Mouse (Mus musculus): ENCODE measurements around the gene Syt16. TPM values are rescaled to one million over a fixed set of nuclear protein-coding genes. Genes with fewer than 3 reads are reported as not detected.

Gene Syt16
- polyA plus RNA-seq, 1 experiment from 2014 or later: 81.0 TPM

DNA sequence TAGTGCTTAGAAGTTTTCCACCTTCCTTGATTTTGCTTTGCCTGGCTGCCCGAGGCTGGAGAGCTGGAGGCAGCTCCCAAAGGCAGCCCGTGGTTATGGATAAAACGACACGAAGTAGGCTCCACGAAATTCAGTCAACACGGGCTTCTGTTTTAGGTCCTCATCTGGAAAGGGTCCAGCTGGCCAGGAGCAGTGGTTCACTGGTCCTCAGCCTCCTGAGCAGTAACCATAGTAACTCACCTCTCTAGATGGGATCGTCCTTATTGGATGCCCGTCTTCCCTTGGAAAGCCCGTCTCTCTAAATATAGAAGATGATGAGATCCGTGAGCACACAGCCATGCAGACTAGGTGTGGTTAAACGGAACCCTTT is 287.2 kb downstream of the Syt16 start:
- WGBS: 1% methylated on average over 11 of the region's 11 CpGs
- no peak overlapping the region; the same call in 1 of the 2 replicates for H3K27ac ChIP-seq (ENCODE audit: low read length)
- ATAC-seq: peak; percentile 9; the same call in 1 of the 2 replicates

DNA sequence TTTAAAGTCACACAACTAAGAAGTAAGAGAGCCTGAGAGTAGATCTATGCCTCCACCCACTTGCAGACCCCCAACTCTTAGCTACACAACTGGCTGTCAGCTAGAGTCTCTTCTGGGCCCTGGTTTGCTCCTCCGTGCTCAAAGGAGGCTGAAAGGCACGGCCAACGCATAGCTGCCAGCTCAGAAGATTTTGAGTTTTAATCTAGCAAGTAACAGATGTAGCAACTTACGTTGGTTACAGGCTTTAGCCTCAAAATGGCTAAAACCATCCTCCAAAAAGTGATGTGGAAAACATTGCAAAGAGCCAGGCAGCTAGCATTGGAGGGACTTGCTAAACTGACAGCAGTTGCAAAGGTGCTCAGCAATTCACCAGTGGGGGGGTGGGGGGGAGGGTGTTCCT is 293.5 kb downstream of the Syt16 start:
- Histone ChIP-seq H3K4me3 (replicated peaks; ENCODE audit: low read length) (no peak overlapping the region), H3K27me3 (replicated peaks; ENCODE audit: control insufficient read depth, insufficient read depth, low read length) (no peaks in the 10 kb centered on the region), H3K4me2 (ENCODE audit: low read length) (no peak overlapping the region), H3K27ac (ENCODE audit: low read length) (no peak overlapping the region), H3K4me1 (replicated peaks; ENCODE audit: control insufficient read depth, insufficient read depth, low read length) (0 out of 2 replicates have a peak, but pooled peaks cover 3% of the 10 kb centered on the region), H3K9ac (replicated peaks; ENCODE audit: low read depth, low read length) (no peak overlapping the region), H3K9me3 (ENCODE audit: control insufficient read depth, low read length) (no peaks in the 10 kb centered on the region), H3K36me3 (ENCODE audit: control insufficient read depth, insufficient read depth) (no peaks in the 10 kb centered on the region)
- WGBS: 79% methylated on average over 4 of the region's 4 CpGs
- ATAC-seq: no peak

More for the DNA sequence above, 287.2 kb downstream of the Syt16 start:
- H3K36me3 ChIP-seq (ENCODE audit: control insufficient read depth, insufficient read depth): no peaks in the 10 kb centered on the region
- H3K4me2 ChIP-seq (ENCODE audit: low read length): peak overlapping the region; percentile 95
- H3K27me3 ChIP-seq (replicated peaks; ENCODE audit: control insufficient read depth, insufficient read depth, low read length): no peaks in the 10 kb centered on the region
- H3K4me3 ChIP-seq (replicated peaks; ENCODE audit: low read length): peak overlapping the region; percentile 63
- peak overlapping the region; percentile 63 for H3K9ac ChIP-seq (replicated peaks; ENCODE audit: low read depth, low read length)
- peaks cover 16% of the 10 kb centered on the region for H3K4me1 ChIP-seq (replicated peaks; ENCODE audit: control insufficient read depth, insufficient read depth, low read length)
- H3K9me3 ChIP-seq (ENCODE audit: control insufficient read depth, low read length): no peaks in the 10 kb centered on the region

DNA sequence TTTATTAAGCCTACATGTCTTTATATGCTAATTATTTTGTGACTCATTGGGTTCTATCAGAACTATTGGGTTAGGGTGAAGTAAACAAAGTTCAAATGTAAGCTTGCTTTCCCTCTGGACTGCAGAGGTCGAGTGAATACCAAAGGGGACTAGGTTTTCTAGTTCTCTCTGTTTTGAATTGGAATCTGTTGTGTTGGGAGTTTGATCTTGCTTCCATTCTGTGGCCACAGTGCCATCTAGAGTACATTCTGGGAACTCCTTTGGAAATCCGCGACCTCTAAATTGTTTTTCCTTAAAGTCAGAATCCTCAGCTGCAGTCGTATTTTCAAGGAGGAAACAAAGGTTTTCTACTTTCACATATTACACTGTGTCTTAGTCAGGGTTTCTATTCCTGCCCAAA is 296.2 kb downstream of the Syt16 start:
- Histone ChIP-seq H3K9me3 (ENCODE audit: control insufficient read depth, low read length) (no peaks in the 10 kb centered on the region), H3K9ac (replicated peaks; ENCODE audit: low read depth, low read length) (no peak overlapping the region), H3K4me2 (ENCODE audit: low read length) (no peak overlapping the region), H3K36me3 (ENCODE audit: control insufficient read depth, insufficient read depth) (no peaks in the 10 kb centered on the region), H3K4me1 (replicated peaks; ENCODE audit: control insufficient read depth, insufficient read depth, low read length) (0 out of 2 replicates have a peak, but pooled peaks cover 3% of the 10 kb centered on the region), H3K27ac (ENCODE audit: low read length) (no peak overlapping the region), H3K27me3 (replicated peaks; ENCODE audit: control insufficient read depth, insufficient read depth, low read length) (no peaks in the 10 kb centered on the region), H3K4me3 (replicated peaks; ENCODE audit: low read length) (no peak overlapping the region)
- peak; percentile 50 for ATAC-seq
- 3% methylated on average over 4 of the region's 4 CpGs for WGBS

DNA sequence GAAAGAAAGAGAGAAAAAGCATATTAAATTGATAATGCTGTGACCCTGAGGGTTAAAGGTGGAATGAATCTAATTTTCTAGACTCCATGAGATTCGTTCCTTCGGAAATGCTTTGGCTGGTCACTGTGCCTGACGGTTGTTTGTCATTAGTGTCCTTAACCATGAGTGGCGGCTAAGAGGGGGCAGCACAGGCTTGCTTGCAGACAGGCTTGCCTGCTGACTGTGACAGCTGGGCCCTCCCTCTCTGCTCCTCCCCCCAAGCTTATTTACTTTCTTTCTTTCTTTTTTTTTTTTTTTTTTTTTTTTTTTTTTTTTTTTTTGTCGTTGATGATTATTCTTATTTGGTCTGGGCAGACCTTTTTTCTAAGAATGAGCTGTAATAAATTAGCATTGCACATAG is 298.9 kb downstream of the Syt16 start:
- no peak for ATAC-seq
- WGBS: 48% methylated on average over 5 of the region's 5 CpGs
- H3K9me3 ChIP-seq (ENCODE audit: control insufficient read depth, low read length): no peaks in the 10 kb centered on the region

DNA sequence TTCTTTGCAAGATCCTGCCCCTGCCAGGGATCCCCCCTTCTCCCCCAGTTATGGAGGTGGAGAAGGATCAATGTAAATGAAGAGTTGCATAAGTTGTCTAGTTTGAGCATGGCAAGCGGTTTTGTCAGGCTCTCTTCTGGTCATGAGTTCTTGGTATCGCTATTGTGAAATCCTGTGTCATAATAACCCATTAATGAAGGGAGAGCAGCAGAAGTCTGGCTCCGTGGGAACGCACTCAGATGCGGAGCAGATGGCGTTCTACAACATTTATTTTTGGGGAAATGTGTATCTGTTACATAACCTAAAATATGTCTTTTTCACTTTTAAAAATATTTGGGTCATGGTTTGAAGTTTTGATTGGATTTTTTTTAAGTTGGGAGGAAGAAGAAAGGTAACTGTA is 304.1 kb downstream of the Syt16 start:
- no peak overlapping the region for H3K9ac ChIP-seq (replicated peaks; ENCODE audit: low read depth, low read length)
- no peak overlapping the region for H3K4me2 ChIP-seq (ENCODE audit: low read length)
- no peak overlapping the region for H3K27ac ChIP-seq (ENCODE audit: low read length)
- no peaks in the 10 kb centered on the region for H3K9me3 ChIP-seq (ENCODE audit: control insufficient read depth, low read length)
- no peak overlapping the region for H3K4me3 ChIP-seq (replicated peaks; ENCODE audit: low read length)
- 71% methylated on average over 6 of the region's 6 CpGs for WGBS
- H3K36me3 ChIP-seq (ENCODE audit: control insufficient read depth, insufficient read depth): no peaks in the 10 kb centered on the region
- peaks cover 12% of the 10 kb centered on the region for H3K4me1 ChIP-seq (replicated peaks; ENCODE audit: control insufficient read depth, insufficient read depth, low read length)
- ATAC-seq: no peak
- no peaks in the 10 kb centered on the region for H3K27me3 ChIP-seq (replicated peaks; ENCODE audit: control insufficient read depth, insufficient read depth, low read length)

More for the DNA sequence above, 298.9 kb downstream of the Syt16 start:
- Histone ChIP-seq H3K27ac (ENCODE audit: low read length) (no peak overlapping the region), H3K27me3 (replicated peaks; ENCODE audit: control insufficient read depth, insufficient read depth, low read length) (no peaks in the 10 kb centered on the region), H3K4me3 (replicated peaks; ENCODE audit: low read length) (no peak overlapping the region), H3K4me1 (replicated peaks; ENCODE audit: control insufficient read depth, insufficient read depth, low read length) (no peaks in the 10 kb centered on the region), H3K36me3 (ENCODE audit: control insufficient read depth, insufficient read depth) (no peaks in the 10 kb centered on the region), H3K4me2 (ENCODE audit: low read length) (no peak overlapping the region), H3K9ac (replicated peaks; ENCODE audit: low read depth, low read length) (no peak overlapping the region)

DNA sequence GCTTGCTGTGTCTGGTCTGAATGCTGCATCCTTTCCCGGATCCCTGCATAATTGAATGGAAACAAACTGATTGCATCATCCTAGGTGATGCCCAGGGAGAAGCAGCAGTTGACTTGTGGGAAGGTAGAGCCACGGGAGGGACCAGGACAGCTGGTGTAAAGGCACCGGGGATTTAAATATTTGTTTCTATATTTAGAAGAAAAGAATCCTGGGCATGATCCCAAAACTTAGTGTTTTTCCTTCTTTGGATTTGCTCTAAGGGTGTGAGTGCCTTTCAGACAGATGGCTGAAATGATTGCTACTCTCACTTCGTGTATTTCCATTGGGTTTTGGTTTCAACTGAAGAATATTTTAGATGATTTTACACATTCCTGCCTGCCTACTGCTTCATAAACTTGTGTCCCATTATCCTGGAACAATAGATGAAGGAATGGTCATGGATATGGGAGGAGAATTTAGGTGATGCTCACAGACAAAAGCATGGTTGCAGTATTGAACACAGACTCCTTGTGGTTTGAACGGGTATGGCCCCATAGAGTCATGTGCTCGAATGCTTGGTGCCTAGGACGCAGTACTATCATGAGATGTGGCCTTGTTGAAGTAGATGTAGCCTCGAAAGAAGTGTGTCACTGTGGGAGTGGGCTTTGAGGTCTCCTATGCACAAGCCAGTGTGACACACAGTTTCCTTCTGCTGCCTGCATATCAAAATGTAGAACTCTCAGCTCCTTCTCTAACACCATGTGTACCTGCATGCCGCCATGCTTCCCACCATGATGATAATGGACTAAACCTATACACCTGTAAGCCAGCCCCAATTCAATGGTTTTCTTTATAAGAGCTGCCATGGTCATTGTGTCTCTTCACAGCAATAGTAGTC is 306.2 kb downstream of the Syt16 start:
- Histone ChIP-seq H3K9ac (replicated peaks; ENCODE audit: low read depth, low read length) (no peak overlapping the region), H3K4me3 (replicated peaks; ENCODE audit: low read length) (no peak overlapping the region), H3K9me3 (ENCODE audit: control insufficient read depth, low read length) (no peaks in the 10 kb centered on the region), H3K27ac (ENCODE audit: low read length) (peak overlapping the region; percentile 72), H3K4me1 (replicated peaks; ENCODE audit: control insufficient read depth, insufficient read depth, low read length) (peaks cover 12% of the 10 kb centered on the region), H3K4me2 (ENCODE audit: low read length) (no peak overlapping the region), H3K36me3 (ENCODE audit: control insufficient read depth, insufficient read depth) (no peaks in the 10 kb centered on the region), H3K27me3 (replicated peaks; ENCODE audit: control insufficient read depth, insufficient read depth, low read length) (no peaks in the 10 kb centered on the region)
- 59% methylated on average over 9 of the region's 9 CpGs for WGBS
- ATAC-seq: peak; percentile 84

GRCm38 (mm10) chr12:74312611-74313010 is 315.1 kb downstream of the Syt16 start:
- ATAC-seq: no peak
- no peak overlapping the region for H3K4me3 ChIP-seq (replicated peaks; ENCODE audit: low read length)
- no peak overlapping the region for H3K9ac ChIP-seq (replicated peaks; ENCODE audit: low read depth, low read length)
- H3K4me1 ChIP-seq (replicated peaks; ENCODE audit: control insufficient read depth, insufficient read depth, low read length): no peaks in the 10 kb centered on the region
- no peaks in the 10 kb centered on the region for H3K9me3 ChIP-seq (ENCODE audit: control insufficient read depth, low read length)
- WGBS: 80% methylated on average over 3 of the region's 3 CpGs
- H3K27me3 ChIP-seq (replicated peaks; ENCODE audit: control insufficient read depth, insufficient read depth, low read length): no peaks in the 10 kb centered on the region
- H3K36me3 ChIP-seq (ENCODE audit: control insufficient read depth, insufficient read depth): no peaks in the 10 kb centered on the region
- no peak overlapping the region for H3K4me2 ChIP-seq (ENCODE audit: low read length)
- H3K27ac ChIP-seq (ENCODE audit: low read length): no peak overlapping the region

- no peaks in the 10 kb centered on the region for H3K4me1 ChIP-seq (replicated peaks; ENCODE audit: control insufficient read depth, insufficient read depth, low read length)
- H3K36me3 ChIP-seq (ENCODE audit: control insufficient read depth, insufficient read depth): no peaks in the 10 kb centered on the region
- H3K9me3 ChIP-seq (ENCODE audit: control insufficient read depth, low read length): no peaks in the 10 kb centered on the region
- 46% methylated on average over 2 of the region's 2 CpGs for WGBS
- H3K9ac ChIP-seq (replicated peaks; ENCODE audit: low read depth, low read length): no peak overlapping the region
- ATAC-seq: no peak
- no peak overlapping the region for H3K4me3 ChIP-seq (replicated peaks; ENCODE audit: low read length)
- no peak overlapping the region for H3K4me2 ChIP-seq (ENCODE audit: low read length)
- H3K27ac ChIP-seq (ENCODE audit: low read length): no peak overlapping the region
- no peaks in the 10 kb centered on the region for H3K27me3 ChIP-seq (replicated peaks; ENCODE audit: control insufficient read depth, insufficient read depth, low read length)
Measured at GRCm38 (mm10) chr12:74315221-74315620, 317.8 kb downstream of the Syt16 start.

DNA sequence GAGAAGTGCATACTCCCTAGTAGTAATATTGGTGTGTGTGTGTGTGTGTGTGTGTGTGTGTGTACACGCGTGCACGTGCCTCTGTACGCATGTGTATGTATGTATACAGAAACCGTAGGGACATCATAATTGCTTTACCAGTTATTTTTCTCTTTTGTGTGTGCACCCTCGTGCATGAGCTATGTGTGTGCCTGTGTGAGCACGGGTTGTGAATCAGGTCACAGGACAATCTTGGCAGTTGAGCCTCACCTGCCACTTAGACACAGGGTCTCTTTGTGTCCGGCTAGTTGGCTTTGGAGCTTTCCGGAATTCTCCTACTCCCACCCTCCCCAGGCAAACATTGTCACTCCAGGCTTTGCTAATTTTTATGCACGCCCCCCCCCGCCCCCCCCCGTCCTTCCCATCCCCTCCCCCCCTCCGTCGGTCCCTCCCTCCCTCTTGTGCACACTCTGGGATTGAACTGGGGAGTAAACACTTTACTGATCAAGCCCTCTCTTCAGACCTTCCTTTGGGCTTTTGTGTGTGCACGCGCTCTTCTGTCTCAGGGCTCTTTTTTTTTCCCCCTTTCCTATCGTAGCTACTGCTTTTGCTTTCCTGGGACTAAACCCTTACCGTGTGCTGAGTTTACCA is 319.0 kb downstream of the Syt16 start, which contains the start of gene Gm11042:
Gene Gm11042, minus strand, starts transcription at position 51 of the 630 bp plus-strand sequence.
- ATAC-seq: peak; percentile 75
- Histone ChIP-seq H3K4me2 (ENCODE audit: low read length) (peak within 1 kb of the TSS; percentile 64), H3K27me3 (replicated peaks; ENCODE audit: control insufficient read depth, insufficient read depth, low read length) (no peaks in the 10 kb centered on the region), H3K9me3 (ENCODE audit: control insufficient read depth, low read length) (no peaks in the 10 kb centered on the region), H3K36me3 (ENCODE audit: control insufficient read depth, insufficient read depth) (no peaks in the 10 kb centered on the region), H3K4me1 (replicated peaks; ENCODE audit: control insufficient read depth, insufficient read depth, low read length) (0 out of 2 replicates have a peak, but pooled peaks cover 2% of the 10 kb centered on the region), H3K9ac (replicated peaks; ENCODE audit: low read depth, low read length) (peak within 1 kb of the TSS; percentile 55), H3K27ac (ENCODE audit: low read length) (peak within 1 kb of the TSS; percentile 78), H3K4me3 (replicated peaks; ENCODE audit: low read length) (peak within 1 kb of the TSS; percentile 49)
- 27% methylated on average over 15 of the region's 18 CpGs for WGBS

All from forebrain, embryonic 16.5 days (tissue).